Mouse (Mus musculus) liver (tissue): Measurements from ENCODE around the gene Gpc6.
"Not testable (repeated sequence)": the region's sequence is repeated elsewhere in the genome, so short reads cannot be mapped to it uniquely, and the experiment has no call there.

Experiments
- DNase-seq: peaks from one replicate; pipeline ENCODE4 v3.0.0-alpha.2; 2020; ENCODE audit warnings: mixed read lengths

The Gpc6 gene

GRCm38 (mm10) chr14:117379979-117380378, 454.9 kb downstream of the Gpc6 start:
- no peak for DNase-seq

- no peak for DNase-seq
These were observed 458.1 kb downstream of the Gpc6 start for GRCm38 (mm10) chr14:117383188-117383587.

- DNase-seq: no peak
These were observed 459.1 kb downstream of the Gpc6 start for GRCm38 (mm10) chr14:117384096-117384770.

- DNase-seq: no peak
These were observed 460.7 kb downstream of the Gpc6 start for GRCm38 (mm10) chr14:117385731-117386270.

GRCm38 (mm10) chr14:117390794-117391320, 465.7 kb downstream of the Gpc6 start:
- DNase-seq: no peak

- no peak for DNase-seq
These were observed 466.3 kb downstream of the Gpc6 start for GRCm38 (mm10) chr14:117391412-117391811.

- DNase-seq: no peak
These were observed 472.1 kb downstream of the Gpc6 start for GRCm38 (mm10) chr14:117397165-117397564.

GRCm38 (mm10) chr14:117407824-117408524, 482.9 kb downstream of the Gpc6 start:
- no peak for DNase-seq

- no peak for DNase-seq
These were observed 483.4 kb downstream of the Gpc6 start for GRCm38 (mm10) chr14:117408525-117408835.

GRCm38 (mm10) chr14:117409778-117410177, 484.7 kb downstream of the Gpc6 start:
- DNase-seq: no peak

- DNase-seq: no peak
These were observed 485.4 kb downstream of the Gpc6 start for GRCm38 (mm10) chr14:117410511-117410910.

GRCm38 (mm10) chr14:117415045-117415444, 489.9 kb downstream of the Gpc6 start:
- no peak for DNase-seq

GRCm38 (mm10) chr14:117419561-117420218, 494.6 kb downstream of the Gpc6 start:
- no peak for DNase-seq

- no peak for DNase-seq
These were observed 496.1 kb downstream of the Gpc6 start for GRCm38 (mm10) chr14:117421170-117421569.

GRCm38 (mm10) chr14:117426116-117426515, 501.0 kb downstream of the Gpc6 start:
- no peak for DNase-seq

- no peak for DNase-seq
These were observed 502.7 kb downstream of the Gpc6 start for GRCm38 (mm10) chr14:117427776-117428175.

GRCm38 (mm10) chr14:117435739-117436138, 510.6 kb downstream of the Gpc6 start:
- DNase-seq: no peak

GRCm38 (mm10) chr14:117446675-117447231, 521.6 kb downstream of the Gpc6 start:
- DNase-seq: not testable (repeated sequence)

- no peak for DNase-seq
These were observed 526.4 kb downstream of the Gpc6 start for GRCm38 (mm10) chr14:117451391-117451991.

GRCm38 (mm10) chr14:117452150-117452549, 527.0 kb downstream of the Gpc6 start:
- DNase-seq: no peak

GRCm38 (mm10) chr14:117473378-117473777, 548.3 kb downstream of the Gpc6 start:
- no peak for DNase-seq

- no peak for DNase-seq
These were observed 553.8 kb downstream of the Gpc6 start for GRCm38 (mm10) chr14:117478879-117479278.
